Mouse (Mus musculus): Measurements from ENCODE around the gene Bscl2.
"Not testable (repeated sequence)": the region's sequence is repeated elsewhere in the genome, so short reads cannot be mapped to it uniquely, and the experiment has no call there.

Gene Bscl2

DNA sequence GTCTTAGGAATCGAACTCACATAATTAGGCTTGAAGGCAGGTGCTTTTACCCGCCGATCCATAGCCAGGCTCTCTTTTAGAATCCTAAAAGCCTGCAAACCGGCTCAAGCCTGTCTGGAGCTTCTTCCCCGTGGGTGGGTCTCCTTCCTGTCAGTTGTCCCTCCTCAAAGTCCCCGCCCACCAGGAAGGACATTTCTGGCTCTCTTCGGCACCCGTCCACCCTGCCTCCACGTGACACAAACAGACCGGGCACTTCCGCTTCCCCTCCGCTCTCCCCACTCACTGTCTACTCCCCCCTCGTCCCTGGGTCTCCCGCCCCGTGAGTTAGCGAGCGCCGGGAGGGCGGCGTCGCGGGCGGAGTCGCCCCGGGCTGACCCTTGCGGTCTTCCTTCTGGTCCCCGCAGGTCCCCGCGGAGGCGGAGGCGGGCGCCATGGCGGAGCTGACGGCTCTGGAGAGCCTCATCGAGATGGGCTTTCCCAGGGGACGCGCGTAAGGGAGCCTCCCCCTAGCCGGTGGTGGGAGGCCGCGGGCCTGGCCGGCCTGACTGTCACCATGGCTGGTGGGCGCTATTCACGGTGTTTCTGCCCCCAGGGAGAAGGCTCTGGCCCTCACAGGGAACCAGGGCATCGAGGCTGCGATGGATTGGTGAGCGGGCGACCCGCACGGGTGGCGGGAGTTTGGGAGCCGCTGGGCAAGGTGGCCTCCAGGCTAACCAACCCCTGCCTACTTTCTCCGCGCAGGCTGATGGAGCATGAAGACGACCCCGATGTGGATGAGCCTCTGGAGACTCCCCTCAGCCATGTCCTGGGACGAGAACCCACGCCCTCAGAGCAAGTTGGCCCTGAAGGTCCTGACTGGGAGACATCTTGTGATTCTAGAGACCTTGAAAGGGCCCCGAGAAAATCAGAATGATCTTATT is 34.3 kb downstream of the Bscl2 start, which contains the start of gene Ubxn1:
Gene Ubxn1 (plus strand): TSS at position 230 of the 920 bp plus-strand sequence.
- in situ Hi-C loops (cut with MboI) = no loop called here

DNA sequence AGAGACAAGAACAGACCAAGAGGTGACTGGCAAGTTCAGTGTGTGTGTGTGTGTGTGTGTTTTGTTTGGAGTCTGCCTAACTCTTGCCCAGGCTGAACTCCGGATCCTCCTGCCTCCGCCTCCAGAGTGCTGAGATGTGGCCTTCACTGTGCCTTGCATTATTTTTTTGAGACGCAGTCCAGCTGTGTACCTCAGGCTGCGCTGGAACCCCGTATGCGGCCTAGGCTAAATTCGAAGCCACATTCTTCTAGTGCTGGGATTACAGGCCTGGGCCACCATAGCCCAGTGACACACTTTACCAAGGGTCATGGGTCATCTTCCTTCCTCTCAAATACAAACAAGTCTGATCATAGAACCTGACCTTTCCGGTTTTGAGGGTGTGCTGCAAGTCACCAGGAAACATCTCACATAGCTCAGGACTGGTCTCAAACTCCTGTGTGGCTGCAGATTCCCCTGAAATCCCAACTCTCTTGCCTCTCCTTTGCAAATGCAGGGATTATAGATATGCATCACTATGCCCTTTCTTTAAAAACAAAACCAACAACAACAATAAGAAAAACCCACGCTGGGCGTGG is 35.1 kb downstream of the Bscl2 start:
- in situ Hi-C loops (cut with MboI) = no loop called here

DNA sequence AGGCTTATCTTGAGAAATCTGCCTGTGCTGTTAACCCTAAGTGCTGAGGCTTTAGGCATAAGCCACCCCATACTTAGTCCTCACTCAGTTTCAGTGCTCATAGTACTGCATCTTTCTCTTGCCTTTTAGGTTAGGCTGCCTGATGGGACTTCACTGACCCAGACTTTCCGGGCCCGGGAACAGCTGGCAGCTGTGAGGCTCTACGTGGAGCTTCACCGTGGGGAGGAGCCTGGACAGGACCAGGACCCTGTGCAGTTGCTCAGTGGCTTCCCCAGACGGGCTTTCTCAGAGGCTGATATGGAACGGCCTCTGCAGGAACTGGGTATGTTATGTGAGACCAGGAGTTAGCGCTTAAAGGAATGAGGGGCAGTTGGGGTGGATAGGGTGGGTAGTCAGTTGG is 37.8 kb downstream of the Bscl2 start:
- in situ Hi-C loops (cut with MboI) = no loop called here

DNA sequence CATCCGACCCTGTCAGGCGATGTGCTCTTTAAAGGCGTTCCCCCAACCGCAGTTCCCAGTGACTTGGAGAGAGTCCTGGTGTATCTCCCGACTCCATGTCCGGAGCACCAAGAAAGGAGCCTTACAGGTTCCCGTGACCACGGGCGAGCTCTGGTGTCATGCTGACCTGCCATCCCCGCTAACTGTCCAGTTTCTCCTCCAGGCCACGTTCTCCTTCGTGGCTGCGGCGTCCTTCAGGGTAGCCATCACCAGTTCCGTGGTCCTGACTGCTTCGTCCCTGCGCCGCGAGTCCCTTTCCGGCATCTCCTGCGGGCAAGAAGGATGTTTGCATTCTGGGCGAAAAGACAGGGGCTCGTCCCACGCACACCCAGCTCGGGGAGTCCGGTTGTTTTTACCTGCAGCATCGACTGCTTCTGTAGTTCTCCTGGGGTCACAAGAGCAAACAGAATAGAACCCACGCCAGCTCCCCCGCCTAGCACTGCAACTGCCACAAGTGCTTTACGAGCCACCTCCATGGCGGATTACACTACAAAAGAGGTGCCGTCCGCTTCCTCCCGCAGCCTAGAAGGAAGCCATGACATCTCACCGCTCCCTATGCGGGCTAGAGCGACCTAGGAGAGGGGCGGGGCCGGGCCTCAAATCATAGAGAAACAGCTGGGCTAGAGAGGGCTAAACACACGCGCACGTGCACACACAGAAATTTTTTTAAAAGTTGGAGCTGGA is 43.2 kb downstream of the Bscl2 start, which contains the start of gene Uqcc3:
Gene Uqcc3 (minus strand): TSS at position 613 of the 723 bp plus-strand sequence.
- in situ Hi-C loops (cut with MboI) = no loop called here

DNA sequence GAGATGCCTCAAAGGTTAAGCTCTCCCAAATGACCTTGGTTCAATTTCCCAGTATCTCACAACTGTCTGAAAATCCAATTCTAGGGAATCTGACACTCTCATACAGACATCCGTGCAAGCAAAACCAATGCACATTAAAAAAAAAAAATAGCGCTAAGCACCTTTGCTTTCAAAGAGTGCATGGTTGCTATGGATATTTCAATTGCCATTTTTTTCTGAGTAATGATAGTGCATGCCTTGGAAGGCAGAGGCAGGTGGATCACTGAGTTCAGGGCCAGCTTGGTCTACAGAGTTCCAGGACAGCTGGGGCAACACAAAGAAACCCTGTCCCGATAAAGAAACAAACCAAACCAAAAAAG is 43.7 kb downstream of the Bscl2 start:
- in situ Hi-C loops (cut with MboI) = no loop called here

DNA sequence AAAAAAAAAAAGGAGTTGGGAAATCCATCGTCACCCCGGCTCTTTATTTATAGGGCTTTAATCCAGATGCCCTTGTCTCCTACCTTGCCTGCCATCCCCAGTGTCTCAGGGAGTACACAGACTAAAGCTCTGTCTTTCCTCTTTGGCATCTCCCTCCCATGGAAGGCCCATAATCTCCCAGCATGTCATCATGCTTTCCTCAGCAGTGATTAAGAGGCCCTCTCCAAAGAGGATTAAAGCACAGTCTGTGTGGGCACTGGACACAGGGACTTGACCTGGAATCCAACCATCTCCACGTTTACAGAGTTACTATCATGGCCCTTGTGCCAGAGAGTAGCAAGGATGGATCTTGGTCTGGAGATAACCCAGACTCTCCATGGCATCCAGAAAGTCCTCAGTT is 46.3 kb downstream of the Bscl2 start, which contains the start of the genes Lbhd1 and Gm49403:
Gene Lbhd1 (plus strand): TSS at position 117 of the 400 bp plus-strand sequence.
Gene Gm49403 (plus strand): TSS at position 315 of the 400 bp plus-strand sequence.
- in situ Hi-C loops (cut with MboI) = no loop called here

DNA sequence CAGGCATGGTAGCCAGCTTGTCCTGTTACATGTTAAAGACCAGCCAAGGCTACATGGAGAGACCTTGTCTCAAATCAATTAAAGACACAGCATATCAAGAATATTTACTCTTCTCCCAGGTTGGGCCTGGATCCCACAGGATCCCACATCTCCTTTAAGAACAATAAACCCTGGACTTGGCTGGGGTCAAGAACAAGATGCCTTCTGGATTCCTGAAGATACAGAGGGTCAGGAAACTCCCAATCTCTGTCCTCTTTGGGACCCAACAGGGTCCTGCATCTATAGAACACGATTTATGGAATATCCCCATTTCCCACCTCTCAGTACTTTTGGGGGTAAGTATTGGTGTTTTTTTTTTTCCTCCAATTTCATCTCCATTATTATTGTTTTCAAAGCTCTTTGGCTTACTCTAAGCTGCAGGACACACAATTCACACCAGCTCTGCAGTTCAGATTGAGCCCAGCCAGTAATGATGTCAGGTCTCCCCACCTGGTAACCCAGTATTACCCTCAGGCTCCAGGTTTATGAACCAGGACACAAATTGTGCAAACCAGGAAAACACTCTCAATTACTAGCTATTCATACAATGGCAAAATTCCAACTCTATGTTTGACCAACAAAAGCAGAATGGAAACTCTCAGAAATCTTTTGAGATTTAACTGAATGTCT is 49.8 kb downstream of the Bscl2 start:
- in situ Hi-C loops (cut with MboI) = no loop called here

DNA sequence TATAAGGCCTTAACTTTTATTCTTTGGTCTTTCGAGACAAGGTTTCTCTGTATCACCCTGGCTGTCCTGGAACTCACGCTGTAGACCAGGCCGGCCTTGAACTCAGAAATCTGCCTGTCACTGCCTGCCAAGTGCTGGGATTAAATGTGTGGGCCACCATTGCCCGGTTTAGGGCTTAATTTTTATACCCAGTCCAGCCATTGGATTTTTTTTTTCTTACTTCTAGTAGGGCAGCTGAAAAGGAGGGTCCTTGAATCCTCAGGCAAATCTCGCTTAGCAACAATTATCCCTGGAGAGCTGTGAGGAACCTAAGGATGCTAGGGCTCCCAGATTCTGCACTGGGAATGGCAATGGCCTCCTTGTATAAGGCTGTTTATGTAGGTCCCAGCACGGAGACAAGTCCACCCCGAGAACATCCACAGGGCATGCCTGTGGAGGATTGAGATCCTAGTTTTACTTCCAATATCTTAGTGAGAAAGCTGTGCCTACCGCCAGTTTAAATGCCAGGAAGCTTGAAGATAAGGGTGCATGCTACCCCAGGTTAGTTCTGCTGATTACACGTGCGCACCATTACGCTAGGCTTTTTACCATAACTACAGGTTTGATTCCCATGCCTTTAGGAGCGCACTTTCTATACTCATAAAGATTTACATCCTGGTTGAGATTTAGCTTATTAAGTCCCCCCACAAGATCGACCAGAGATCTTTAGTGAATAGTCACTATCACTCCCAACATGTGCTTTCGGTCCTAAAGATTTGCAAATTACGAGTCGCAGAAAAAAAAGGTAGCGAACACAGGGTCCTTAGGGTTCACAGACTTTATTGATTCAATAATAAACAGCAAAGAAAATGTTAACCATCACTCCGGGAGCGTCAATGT is 50.6 kb downstream of the Bscl2 start:
- in situ Hi-C loops (cut with MboI) = no loop called here

DNA sequence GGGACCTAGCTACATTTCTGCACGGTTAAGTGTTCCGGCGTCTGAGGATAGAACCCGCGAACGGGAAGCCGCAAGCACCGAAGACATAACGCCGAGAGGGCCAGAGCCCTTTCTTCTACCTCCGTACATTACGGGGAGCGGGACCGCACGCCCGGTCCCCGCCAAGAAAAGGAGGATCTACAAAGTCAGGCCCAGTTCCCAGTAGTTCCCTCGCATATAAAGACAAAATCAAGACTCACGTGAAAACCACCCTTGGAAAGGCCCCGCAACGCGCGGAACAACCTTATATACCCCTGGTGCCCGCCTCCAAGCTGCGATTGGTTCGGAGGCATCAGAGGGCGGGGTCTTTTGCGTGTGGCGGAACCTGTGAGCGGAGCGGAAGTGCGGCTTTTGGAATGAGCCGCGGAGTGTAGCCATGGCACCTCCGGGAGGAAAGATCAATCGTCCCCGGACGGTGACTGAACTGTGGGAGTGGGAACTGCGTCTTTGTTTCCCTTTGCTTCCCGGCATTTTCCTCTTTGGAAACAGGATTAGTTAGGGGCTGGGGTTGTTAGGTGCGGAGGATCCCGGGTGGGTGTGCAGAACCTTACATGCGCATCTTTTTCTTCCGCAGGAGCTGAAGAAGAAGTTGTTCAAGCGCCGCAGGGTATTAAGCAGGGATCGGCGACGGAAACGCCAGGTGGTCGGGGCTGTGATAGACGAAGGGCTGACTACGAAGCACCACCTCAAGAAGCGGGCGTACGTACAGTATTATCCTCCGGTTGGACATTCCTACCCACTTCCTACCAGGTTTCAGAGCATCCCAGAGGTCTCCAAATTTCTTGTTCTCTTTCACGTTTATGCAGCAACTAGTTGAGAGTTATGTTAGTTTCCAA is 51.5 kb downstream of the Bscl2 start, which contains the start of the genes 1810009A15Rik and Gm49416:
Gene 1810009A15Rik (plus strand): TSS at position 343 of the 875 bp plus-strand sequence.
Gene Gm49416 (plus strand): TSS at position 416 of the 875 bp plus-strand sequence.
- in situ Hi-C loops (cut with MboI) = no loop called here

DNA sequence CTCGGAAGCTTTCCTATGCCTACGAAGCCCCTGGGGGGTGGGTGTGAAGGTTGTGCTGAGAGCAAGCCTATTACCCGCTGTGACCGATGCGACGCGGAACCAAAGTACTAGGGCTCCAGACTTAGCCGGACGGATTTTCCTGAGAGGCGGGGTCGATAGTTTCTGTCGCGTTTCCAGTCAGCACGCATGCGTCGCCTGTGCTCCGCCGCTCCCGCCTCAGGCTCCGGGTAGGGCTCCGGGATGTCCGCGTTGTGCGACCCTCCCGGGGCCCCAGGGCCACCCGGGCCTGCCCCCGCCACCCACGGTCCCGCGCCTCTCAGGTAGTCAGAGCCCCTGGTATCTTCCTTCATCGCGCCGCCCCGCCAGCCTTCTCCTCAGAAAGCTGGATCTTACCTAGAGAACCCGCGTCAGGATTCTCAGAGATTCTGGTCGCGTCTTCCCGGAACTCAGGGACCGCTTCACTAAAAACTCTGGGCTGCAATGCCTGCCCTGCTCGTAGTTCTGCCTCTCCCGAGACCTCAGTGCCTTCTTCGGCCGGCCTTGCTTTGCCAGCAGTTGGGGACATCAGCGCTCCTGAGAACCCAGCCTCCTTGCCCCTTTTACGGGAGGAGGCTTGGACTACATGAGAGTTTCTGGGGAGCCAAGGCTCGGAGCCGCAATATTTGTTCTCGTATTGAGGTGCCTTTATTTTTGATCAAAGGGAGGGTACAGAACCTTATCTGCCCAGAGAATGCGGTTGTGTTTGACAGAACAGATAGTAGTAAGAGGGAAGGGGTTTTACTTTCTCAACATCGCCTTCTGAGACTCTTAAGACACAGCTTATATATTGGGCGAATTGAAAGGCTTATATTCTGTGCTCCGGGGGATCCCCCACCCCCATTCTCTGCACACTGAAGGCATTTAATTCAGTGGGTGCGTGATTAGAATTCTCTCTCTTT is 55.8 kb downstream of the Bscl2 start, which contains the start of gene Ints5:
Gene Ints5 (plus strand): TSS at position 177 of the 938 bp plus-strand sequence.
- in situ Hi-C loops (cut with MboI) = no loop called here

DNA sequence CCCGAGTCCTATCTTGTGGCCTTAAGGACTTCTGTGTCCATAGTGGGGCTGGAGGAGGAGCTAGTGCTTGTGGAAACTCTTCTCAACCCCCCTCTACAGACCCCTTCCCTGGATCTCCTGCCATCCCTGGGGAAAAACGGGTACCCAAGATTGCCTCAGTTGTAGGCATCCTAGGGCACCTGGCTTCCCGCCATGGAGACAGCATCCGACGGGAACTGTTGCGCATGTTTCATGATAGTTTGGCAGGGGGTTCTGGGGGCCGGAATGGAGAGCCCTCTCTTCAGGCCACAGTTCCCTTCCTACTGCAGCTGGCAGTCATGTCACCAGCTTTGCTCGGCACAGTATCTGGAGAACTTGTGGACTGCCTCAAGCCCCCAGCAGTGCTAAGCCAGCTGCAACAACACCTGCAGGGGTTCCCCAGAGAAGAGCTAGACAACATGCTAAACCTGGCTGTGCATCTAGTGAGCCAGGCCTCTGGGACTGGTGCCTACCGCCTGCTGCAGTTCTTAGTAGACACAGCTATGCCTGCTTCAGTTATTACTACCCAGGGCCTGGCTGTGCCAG is 58.2 kb downstream of the Bscl2 start:
- in situ Hi-C loops (cut with MboI) = no loop called here

DNA sequence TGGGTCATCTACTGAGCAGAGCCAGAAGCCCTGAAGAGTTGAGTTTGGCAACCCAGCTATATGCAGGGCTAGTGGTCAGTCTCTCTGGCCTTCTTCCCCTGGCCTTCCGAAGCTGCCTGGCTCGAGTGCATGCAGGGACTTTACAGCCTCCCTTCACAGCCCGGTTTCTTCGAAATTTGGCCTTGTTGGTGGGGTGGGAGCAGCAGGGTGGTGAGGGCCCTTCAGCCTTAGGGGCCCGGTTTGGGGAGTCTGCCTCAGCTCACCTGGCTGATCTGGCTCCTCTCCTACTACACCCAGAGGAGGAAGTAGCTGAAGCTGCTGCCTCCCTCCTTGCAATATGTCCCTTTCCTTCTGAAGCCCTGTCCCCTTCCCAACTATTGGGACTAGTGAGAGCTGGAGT is 59.0 kb downstream of the Bscl2 start:
- in situ Hi-C loops (cut with MboI) = not testable (repeated sequence)

DNA sequence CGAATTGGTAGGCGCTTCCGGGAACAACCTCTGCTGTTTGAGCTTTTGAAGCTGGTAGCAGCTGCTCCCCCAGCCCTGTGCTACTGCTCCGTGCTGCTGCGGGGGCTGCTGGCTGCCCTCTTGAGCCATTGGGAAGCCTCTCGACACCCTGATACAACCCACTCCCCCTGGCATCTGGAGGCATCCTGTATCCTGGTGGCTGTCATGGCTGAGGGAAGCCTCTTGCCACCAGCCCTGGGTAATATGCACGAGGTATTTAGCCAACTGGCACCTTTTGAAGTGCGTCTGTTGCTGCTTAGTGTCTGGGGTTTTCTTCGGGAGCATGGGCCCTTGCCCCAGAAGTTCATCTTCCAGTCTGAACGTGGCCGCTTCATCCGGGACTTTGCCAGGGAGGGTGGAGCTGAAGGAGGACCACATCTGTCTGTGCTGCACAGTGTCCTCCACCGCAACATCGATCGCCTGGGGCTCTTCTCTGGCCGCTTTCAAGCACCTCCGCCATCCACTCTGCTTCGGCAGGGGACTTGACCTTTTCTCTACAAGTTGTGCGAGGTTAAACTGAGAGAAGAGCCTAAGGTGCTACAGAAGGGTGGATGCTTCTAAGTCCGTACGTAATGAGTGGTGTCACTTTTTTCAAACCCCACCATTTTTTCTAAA is 60.1 kb downstream of the Bscl2 start:
- in situ Hi-C loops (cut with MboI) = not testable (repeated sequence)

DNA sequence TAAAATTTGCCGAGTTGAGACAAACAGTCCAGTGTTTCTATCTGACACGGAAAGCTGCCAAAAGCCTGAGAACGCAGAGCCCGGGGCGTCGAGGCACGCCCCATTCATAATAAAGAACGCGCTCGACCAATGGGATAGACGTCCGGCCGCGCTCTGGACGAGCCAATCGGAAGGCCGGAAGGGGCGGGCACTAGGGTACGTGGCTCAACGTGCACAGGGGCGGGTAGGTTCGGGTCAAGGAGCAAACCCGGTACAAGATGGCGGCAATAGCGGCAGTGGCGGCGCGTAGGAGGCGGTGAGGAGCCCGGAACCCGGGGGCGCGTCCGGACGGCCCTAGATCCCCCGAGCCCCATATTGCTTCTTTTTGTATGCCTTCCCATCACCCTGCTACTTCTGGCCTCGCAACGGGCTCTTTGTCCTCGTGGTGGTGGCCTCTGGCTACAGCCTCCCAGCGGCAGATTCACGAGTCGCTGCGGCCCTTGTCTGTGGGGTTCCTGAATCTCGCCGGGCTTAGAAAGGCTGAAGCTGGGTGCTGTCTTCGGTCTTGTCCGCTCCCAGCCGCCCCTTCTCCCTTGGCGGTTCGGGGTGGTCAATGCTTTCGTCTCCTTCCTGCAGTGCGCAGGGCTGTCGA is 60.7 kb downstream of the Bscl2 start, which contains the start of gene Ganab:
Gene Ganab (plus strand): TSS at position 207 of the 631 bp plus-strand sequence.
- in situ Hi-C loops (cut with MboI) = no loop called here
